Mouse (Mus musculus): ENCODE measurements around the gene Gnaz. TPM values are rescaled to one million over a fixed set of nuclear protein-coding genes. Genes with fewer than 3 reads are reported as not detected.

The Gnaz gene
- polyA plus RNA-seq, 1 experiment from 2014 or later: 42.5 TPM

Other genes starting within 250 kb of the Gnaz start
- 0.63 and 1.1 TPM in 2 replicates for gene Rsph14, start 65.4 kb downstream of the Gnaz start, polyA plus RNA-seq (2015; fragmentation: Nextera tagmentation; extraction: Ambion mirVana)
- 14.8 and 19.7 TPM in 2 replicates for gene Rab36, start 69.9 kb downstream of the Gnaz start, polyA plus RNA-seq (2015; fragmentation: Nextera tagmentation; extraction: Ambion mirVana)
- 15.2 and 17.3 TPM in 2 replicates for gene Bcr, start 93.4 kb downstream of the Gnaz start, polyA plus RNA-seq (2015; fragmentation: Nextera tagmentation; extraction: Ambion mirVana)
- gene Specc1l, start 244.9 kb downstream of the Gnaz start, polyA plus RNA-seq (2015; fragmentation: Nextera tagmentation; extraction: Ambion mirVana): 36.7 and 38.7 TPM in 2 replicates

Data from midbrain, embryonic 13.5 days (tissue).